Mouse (Mus musculus) liver, embryonic 14.5 days (tissue): ENCODE data around the gene Gcnt4. TPM values are rescaled to one million over a fixed set of nuclear protein-coding genes. Genes with fewer than 3 reads are reported as not detected.

Experiments used
- ATAC-seq: fragments of 200-750 bp; cut with Nextera tagmentation; 2 replicates; pipeline ENCODE4 v1.8.0; 2017; ENCODE audit warnings: moderate number of reproducible peaks, mild to moderate bottlenecking, moderate library complexity; ENCODE audit not compliant: insufficient read depth
- DNase-seq, 3 experiments: peaks; one replicate each; pipeline ENCODE4 v3.0.0-alpha.2; 2012 to 2013; ENCODE audit warnings: low read depth in 3 of 3, low spot score in 3 of 3
- H3K27ac ChIP-seq: fragments of 300-500 bp; sonication (generic); 2 replicates; pipeline ENCODE4 v1.5.1; 2014; ENCODE audit warnings: moderate library complexity, mild to moderate bottlenecking, control low read depth, inconsistent platforms
- H3K27me3 ChIP-seq: fragments of 300-500 bp; sonication (generic); 2 replicates; pipeline ENCODE4 v1.6.1; 2014; ENCODE audit warnings: mild to moderate bottlenecking, low read length, moderate library complexity; ENCODE audit not compliant: control insufficient read depth, insufficient read depth
- H3K36me3 ChIP-seq: fragments of 300-500 bp; sonication (generic); replicated peaks from 2 replicates; pipeline ENCODE4 v1.6.1; 2014; ENCODE audit warnings: low read depth; ENCODE audit not compliant: control insufficient read depth, insufficient read depth
- H3K4me1 ChIP-seq, 2 experiments: fragments of 200-500 bp in 1 of 2; fragments of 300-500 bp in 1 of 2; sonication (generic) in 1 of 2; replicated peaks; 2 replicates each; pipeline ENCODE4 v1.6.1; 2012 to 2014; ENCODE audit warnings: antibody characterized with exemption in 1 of 2, inconsistent platforms in 1 of 2, low read length in 1 of 2; ENCODE audit not compliant: control insufficient read depth in 2 of 2, insufficient read depth in 2 of 2
- H3K4me2 ChIP-seq: fragments of 300-500 bp; sonication (generic); 2 replicates; pipeline ENCODE4 v1.6.1; 2014; ENCODE audit warnings: low read depth, mild to moderate bottlenecking, control low read depth, moderate library complexity
- H3K4me3 ChIP-seq, 2 experiments: fragments of 200-500 bp in 1 of 2; fragments of 300-500 bp in 1 of 2; sonication (generic) in 1 of 2; 2 replicates each; pipeline ENCODE4 v1.5.1; 2012 to 2014; ENCODE audit warnings: low read depth in 2 of 2, low read length in 2 of 2, mild to moderate bottlenecking in 2 of 2, control low read depth in 1 of 2, inconsistent platforms in 1 of 2, moderate library complexity in 1 of 2; ENCODE audit not compliant: insufficient read depth in 1 of 2
- H3K9ac ChIP-seq: fragments of 300-500 bp; sonication (generic); replicated peaks from 2 replicates; pipeline ENCODE4 v1.6.1; 2014; ENCODE audit warnings: mild to moderate bottlenecking, control low read depth, moderate library complexity
- H3K9me3 ChIP-seq: fragments of 300-500 bp; sonication (generic); 2 replicates; pipeline ENCODE4 v1.6.1; 2016; ENCODE audit warnings: low read length, mixed read lengths; ENCODE audit not compliant: control insufficient read depth
- CTCF ChIP-seq: IDR thresholded peaks from 2 replicates; pipeline ENCODE4 v1.5.1; 2016; ENCODE audit warnings: antibody characterized with exemption, low read depth, control low read depth
- EP300 ChIP-seq: IDR thresholded peaks from 2 replicates; pipeline ENCODE4 v1.6.1; 2016; ENCODE audit warnings: antibody characterized with exemption, low read depth
- WGBS: fragments of 180-500 bp; shearing (Covaris S2); extraction: QIAGEN DNeasy Blood & Tissue Kit; methylation state at CpG from one replicate; pipeline ENCODE4 v1.1.7; 2014; ENCODE audit not compliant: insufficient replicate concordance; 5-methylcytosine and 5-hydroxymethylcytosine counted together
- polyA plus RNA-seq, 2 experiments: library from polyadenylated mRNA; depleted of rRNA in 1 of 2; stranded (reverse) in 1 of 2; unstranded in 1 of 2; fragments of >200 nt; fragmentation: Nextera tagmentation in 1 of 2; extraction: Ambion mirVana in 1 of 2; gene quantifications; 2 replicates each; pipeline versions ENCODE4 v1.2.1 to v1.2.3; 2012 to 2014

Gene Gcnt4
- polyA plus RNA-seq, 2 experiments: 0.29 to 0.86 TPM

GRCm38 (mm10) chr13:96945748-96946147 lies 21.3 kb downstream of the Gcnt4 start:
- ATAC-seq (no peak), DNase-seq (no peak)
- Histone ChIP-seq H3K27ac (no peak overlapping the region), H3K4me3 (no peak overlapping the region), H3K9me3 (no peaks in the 10 kb centered on the region), H3K36me3 (no peaks in the 10 kb centered on the region), H3K4me1 (no peaks in the 10 kb centered on the region), H3K9ac (no peak overlapping the region), H3K4me2 (no peak overlapping the region), H3K27me3 (no peaks in the 10 kb centered on the region)
- 65% methylated on average over 4 of the region's 4 CpGs for WGBS
- TF ChIP-seq EP300 (no peak), CTCF (no peak)

DNA sequence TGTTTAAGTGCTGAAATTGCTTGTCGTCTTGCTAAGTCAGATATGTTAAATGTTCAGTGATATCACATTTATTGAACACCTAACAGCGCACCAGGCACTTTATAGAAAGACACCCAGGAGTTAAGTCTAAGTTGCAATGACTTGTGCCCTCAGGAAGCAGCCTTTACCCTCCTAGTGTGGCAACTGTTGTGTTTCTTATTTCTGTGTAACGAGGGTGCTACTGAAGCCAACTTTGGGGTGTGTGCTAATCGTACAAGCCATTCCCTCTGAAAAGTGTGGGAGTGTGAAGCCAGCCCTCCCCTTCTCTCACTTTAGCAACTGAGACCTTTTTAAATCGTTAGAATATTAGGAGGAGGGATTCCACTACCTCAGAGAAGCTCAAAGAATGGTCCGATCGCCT lies 23.2 kb downstream of the Gcnt4 start:
- TF ChIP-seq EP300 (no peak), CTCF (no peak)
- DNase-seq (no peak), ATAC-seq (no peak)
- Histone ChIP-seq H3K9me3 (no peaks in the 10 kb centered on the region), H3K9ac (no peak overlapping the region), H3K27ac (no peak overlapping the region), H3K36me3 (no peaks in the 10 kb centered on the region), H3K4me3 (no peak overlapping the region), H3K4me2 (no peak overlapping the region), H3K4me1 (no peaks in the 10 kb centered on the region), H3K27me3 (no peaks in the 10 kb centered on the region)
- 63% methylated on average over 7 of the region's 7 CpGs for WGBS

GRCm38 (mm10) chr13:96951880-96952279 lies 27.4 kb downstream of the Gcnt4 start:
- 49% methylated on average over 2 of the region's 2 CpGs for WGBS

DNA sequence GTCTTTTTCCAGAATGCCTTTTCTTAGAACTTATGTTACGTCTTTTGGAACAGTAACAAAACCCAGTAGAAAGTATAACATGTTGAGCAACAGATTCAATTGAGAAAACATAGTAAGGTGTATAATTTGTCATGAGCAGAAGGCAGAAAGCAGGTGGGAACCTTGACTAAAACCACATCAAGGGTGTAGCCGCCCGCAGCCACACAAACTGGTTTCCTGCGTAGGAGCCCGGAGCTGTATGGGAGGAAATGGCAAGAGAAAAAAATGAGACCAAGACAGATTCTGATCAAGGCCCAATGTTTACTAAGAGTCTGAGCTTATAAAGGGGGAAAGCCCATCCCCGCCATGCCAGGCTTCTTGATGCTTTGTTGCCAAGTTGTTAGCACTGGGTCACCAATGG lies 32.0 kb downstream of the Gcnt4 start:
- Histone ChIP-seq H3K9ac (no peak overlapping the region), H3K4me2 (no peak overlapping the region), H3K36me3 (no peaks in the 10 kb centered on the region), H3K9me3 (no peaks in the 10 kb centered on the region), H3K4me3 (no peak overlapping the region), H3K4me1 (0 out of 4 replicates have a peak, but pooled peaks cover 0 to 2% of the 10 kb centered on the region in 2 experiments), H3K27ac (no peak overlapping the region), H3K27me3 (no peaks in the 10 kb centered on the region)
- ATAC-seq: no peak
- no peak for DNase-seq
- WGBS: 22% methylated on average over 6 of the region's 6 CpGs
- TF ChIP-seq EP300 (no peak), CTCF (no peak)

More at GRCm38 (mm10) chr13:96951880-96952279, 27.4 kb downstream of the Gcnt4 start:
- TF ChIP-seq CTCF: no peak
- TF ChIP-seq EP300: no peak
- no peaks in the 10 kb centered on the region for H3K4me1 ChIP-seq
- ATAC-seq (no peak), DNase-seq (no peak)
- H3K9me3 ChIP-seq: no peaks in the 10 kb centered on the region
- no peaks in the 10 kb centered on the region for H3K27me3 ChIP-seq
- no peak overlapping the region for H3K27ac ChIP-seq
- no peak overlapping the region for H3K4me2 ChIP-seq
- H3K4me3 ChIP-seq: no peak overlapping the region
- H3K9ac ChIP-seq: no peak overlapping the region
- no peaks in the 10 kb centered on the region for H3K36me3 ChIP-seq

- Histone ChIP-seq H3K27me3 (no peaks in the 10 kb centered on the region), H3K36me3 (no peaks in the 10 kb centered on the region), H3K4me1 (peaks cover 4 to 8% of the 10 kb centered on the region in 2 experiments; a peak in 2 of 4 replicates), H3K4me2 (no peak overlapping the region), H3K9ac (no peak overlapping the region), H3K9me3 (no peaks in the 10 kb centered on the region), H3K4me3 (no peak overlapping the region), H3K27ac (no peak overlapping the region)
- 30% methylated on average over 1 of the region's 1 CpGs for WGBS
- no peak for DNase-seq
- TF ChIP-seq EP300 (no peak), CTCF (no peak)
- ATAC-seq: no peak
These were observed 35.5 kb downstream of the Gcnt4 start for GRCm38 (mm10) chr13:96960019-96960418.
